16 mouse cellular contexts compared by ENCODE assay signal in the genomic region with DNA sequence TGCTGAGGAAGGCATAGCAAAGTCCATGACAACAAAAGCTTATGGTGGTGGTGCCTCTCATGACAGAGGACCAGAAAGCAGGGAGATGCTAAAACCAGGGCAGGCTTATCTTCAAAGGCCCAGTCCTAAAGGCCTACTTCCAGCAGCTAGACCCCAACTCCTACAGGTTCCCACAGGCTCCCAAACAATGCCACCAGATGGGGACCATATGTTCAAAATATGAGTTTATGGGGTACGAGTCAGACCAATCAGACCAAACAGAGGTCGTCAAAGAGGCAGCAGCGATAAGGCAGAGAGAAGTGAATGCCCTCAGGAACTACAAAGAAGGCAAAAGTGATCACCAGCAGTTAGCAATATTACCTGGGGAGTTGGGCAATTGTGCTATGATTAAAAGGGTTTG.
"Had no signal": no experiment of that assay in that cellular context is flagged by ENCODE, and none has a peak within 500 bp of the region (broad histone marks: within the 10 kb centered on the region; RNA-seq: fewer than 3 reads in every experiment).

No protein-coding gene starts in this region.

- H3K4me2 ChIP-seq: kidney, embryonic 15.5 days; liver, embryonic 13.5 days; lung, embryonic 15.5 days; midbrain, embryonic 12.5 days; neural tube, embryonic 13.5 days had no signal

- H3K4me3 ChIP-seq: kidney, embryonic 15.5 days; liver, embryonic 13.5 days; lung, embryonic 15.5 days; megakaryocyte, embryonic 14.5 days; midbrain, embryonic 12.5 days; neural tube, embryonic 13.5 days had no signal

- ATAC-seq: liver, postnatal 0 days; midbrain, embryonic 16.5 days had no signal

- H3K27ac ChIP-seq: kidney, embryonic 15.5 days; liver, embryonic 13.5 days; lung, embryonic 15.5 days; macrophage; midbrain, embryonic 12.5 days; neural tube, embryonic 13.5 days had no signal

- H3K9me3 ChIP-seq: kidney, embryonic 15.5 days; liver, embryonic 13.5 days; lung, embryonic 15.5 days; megakaryocyte, embryonic 14.5 days; midbrain, embryonic 12.5 days; neural tube, embryonic 13.5 days had no signal

- H3K9ac ChIP-seq: kidney, embryonic 15.5 days; liver, embryonic 13.5 days; liver, postnatal 0 days; lung, embryonic 15.5 days; midbrain, embryonic 12.5 days; neural tube, embryonic 13.5 days had no signal

- DNase-seq: kidney, adult 2 months; kidney, postnatal 25 days; layer of hippocampus, postnatal 36 days; liver; liver, embryonic 13.5 days; liver, postnatal 0 days; lung, postnatal 14 days; retina, postnatal 1 day; thymus, postnatal 36 days had no signal

- H3K27me3 ChIP-seq: liver, embryonic 13.5 days; neural tube, embryonic 13.5 days had no signal

- H3K36me3 ChIP-seq: kidney, embryonic 15.5 days; liver, embryonic 13.5 days; lung, embryonic 15.5 days; midbrain, embryonic 12.5 days; neural tube, embryonic 13.5 days had no signal

- H3K4me1 ChIP-seq: megakaryocyte, embryonic 14.5 days had no signal
